8 mouse cellular contexts compared by ENCODE assay signal in genomic region chr16:70313886-70314577, GRCm38 (mm10). TPM values are rescaled to one million over a fixed set of nuclear protein-coding genes. Genes with fewer than 3 reads are reported as not detected.
DNase-seq lines count a peak whose midpoint lies in the region; ATAC-seq lines count a peak whose summit lies in the region.

TSS of gene Gbe1 (plus strand) at chr16:70313949.

- DNase-seq in adrenal gland, adult 18-20 months (ENCODE audit: low spot score in 2 of 2) = peak; percentile 91 to 93
- DNase-seq in embryo, embryonic 10.5 days (ENCODE audit: low spot score) = peak; percentile 92
- peak; percentile 95 for DNase-seq in gastrocnemius, postnatal 14 days
- DNase-seq in left cerebral cortex, adult 9 months (ENCODE audit: low spot score in 2 of 2) = peak; percentile 51 to 84
- DNase-seq in right cerebral cortex, adult 2 months (ENCODE audit: low spot score in 2 of 2) = peak; percentile 68 to 78
- peak; percentile 77 for DNase-seq in urinary bladder, postnatal 10 days (ENCODE audit: low spot score)

- intact Hi-C loops in gastrocnemius, postnatal 14 days (cut with DNase I; ENCODE audit: low total_unique reads) = no loop called here

- no peaks in the 10 kb centered on the region for H3K36me3 ChIP-seq in megakaryocyte, embryonic 14.5 days (replicated peaks; ENCODE audit: low read length)

- H3K4me3 ChIP-seq in megakaryocyte, embryonic 14.5 days (replicated peaks) = peak within 1 kb of the TSS; percentile 95

- no peaks in the 10 kb centered on the region for H3K9me3 ChIP-seq in megakaryocyte, embryonic 14.5 days

- H3K27me3 ChIP-seq in megakaryocyte, embryonic 14.5 days (replicated peaks) = no peaks in the 10 kb centered on the region

- ATAC-seq in inflammation-experienced regulatory T-cells, adult 6 months = peak; percentile 87

- peaks cover 30% of the 10 kb centered on the region for H3K4me1 ChIP-seq in megakaryocyte, embryonic 14.5 days

RNA-seq across cellular contexts. Expression of gene Gbe1, which starts in this region (rescaled TPM):
- 100 to 1,000 TPM in 1 of 2 experiments, 10 to 100 TPM in 1; 73.0 to 136 TPM for total RNA-seq in adrenal gland, adult 18-20 months (2021)
- total RNA-seq in gastrocnemius, postnatal 14 days (2021) = 10 to 100 TPM; 46.8 to 50.3 TPM
- polyA plus RNA-seq in inflammation-experienced regulatory T-cells, adult 6 months (2017; shearing (Covaris generic)) = 10 to 100 TPM; 11.1 to 15.4 (median 14.5) TPM
- 3.0 and 3.4 TPM in 2 replicates for polyA plus RNA-seq in megakaryocyte, embryonic 14.5 days (2012; ENCODE audit: insufficient read depth, low replicate concordance)

Comparison
In these comparisons a context has a peak if more than half of its experiments do, and no peak if none do; other contexts are left out.
1. Peak in every context shown above with its lines: DNase-seq, ATAC-seq and H3K4me3 ChIP-seq.